Mouse (Mus musculus): Measurements from ENCODE around the gene Ctcf.

DNA sequence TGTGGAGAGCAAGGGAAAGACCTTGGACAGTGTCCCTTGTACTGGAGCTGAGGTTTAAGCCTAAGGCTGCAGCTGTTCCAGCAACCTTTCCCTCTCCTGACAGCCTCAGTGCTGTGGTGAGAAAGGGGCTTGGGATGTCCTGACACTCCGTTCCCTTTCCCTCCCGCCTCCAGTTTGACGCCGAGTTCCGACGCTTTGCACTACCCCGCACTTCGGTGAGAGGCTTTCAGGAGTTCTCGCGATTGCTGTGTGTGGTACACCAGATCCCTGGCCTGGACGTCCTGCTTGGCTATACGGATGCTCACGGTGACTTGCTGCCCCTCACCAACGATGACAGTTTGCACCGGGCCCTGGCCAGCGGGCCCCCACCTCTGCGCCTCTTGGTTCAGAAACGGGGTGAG is 65.6 kb downstream of the Ctcf start:
- TF ChIP-seq CTCF (IDR thresholded peaks at IDR 0.05; ENCODE audit: control insufficient read depth, insufficient read depth, insufficient replicate concordance, low read depth, low read length) (no peak), POLR2A (IDR thresholded peaks at IDR 0.05; ENCODE audit: control insufficient read depth, low read depth, low read length) (no peak)

Measured in testis, adult 2 months (tissue).